Mouse (Mus musculus): ENCODE measurements around the gene Tanc1.

Gene Tanc1

DNA sequence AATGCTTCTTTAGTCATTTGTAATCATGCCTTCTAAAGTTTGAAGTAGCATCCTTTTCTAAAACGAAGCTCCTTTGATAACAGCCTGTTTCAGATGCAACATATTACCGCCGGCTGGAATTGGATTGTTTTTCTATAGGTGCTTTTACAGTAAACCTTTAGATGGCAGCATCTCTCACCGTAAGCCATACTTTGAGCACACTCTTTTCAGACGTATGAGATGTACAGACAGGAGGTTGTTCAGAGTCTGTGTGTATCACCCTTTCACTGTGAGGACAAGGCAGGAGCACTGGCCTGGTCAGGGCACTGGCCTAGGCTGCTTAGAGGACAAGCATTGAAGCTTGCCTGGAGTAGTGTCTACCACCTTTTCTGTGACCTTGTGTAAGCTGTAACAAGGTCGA lies 145.2 kb downstream of the Tanc1 start:
- no peak for DNase-seq (ENCODE audit: low read depth, low spot score)

DNA sequence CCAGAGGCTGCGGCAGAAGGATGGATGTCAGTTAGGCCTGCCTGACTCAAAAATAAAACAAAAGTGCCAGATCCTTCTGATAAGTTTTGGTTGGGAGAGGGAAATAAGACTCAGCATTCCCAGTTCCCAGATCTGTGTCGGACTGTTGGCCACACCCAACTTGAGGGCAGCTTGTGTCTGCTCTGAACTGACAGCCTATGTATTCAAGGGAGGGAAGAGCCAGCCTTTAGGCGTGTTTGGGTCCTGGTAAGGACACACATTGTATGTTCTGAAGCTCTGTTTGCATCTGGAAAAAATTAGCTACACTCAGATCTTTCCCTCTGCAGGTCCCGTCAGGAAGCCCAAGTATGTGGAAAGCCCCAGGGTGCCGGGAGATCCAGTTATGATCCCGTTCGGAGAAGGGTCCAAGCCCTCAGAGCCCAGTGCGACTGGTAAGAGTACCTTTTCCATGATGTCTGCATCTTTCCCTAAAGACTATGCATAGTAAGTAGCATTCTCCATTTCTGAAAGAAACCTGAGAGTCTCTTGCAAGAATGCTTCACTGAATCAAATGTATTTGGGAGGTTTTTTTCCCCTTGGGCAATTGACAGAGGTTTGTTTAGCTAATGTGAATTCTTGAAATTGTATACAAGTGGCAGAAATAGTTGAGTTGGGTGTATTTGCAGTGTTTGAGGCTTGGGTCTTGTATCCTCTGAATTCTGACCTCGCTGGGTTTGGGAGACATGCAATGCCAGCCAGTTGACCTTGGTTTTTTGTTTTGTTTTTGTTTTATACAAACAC lies 146.5 kb downstream of the Tanc1 start:
- no peak for DNase-seq (ENCODE audit: low read depth, low spot score)

DNA sequence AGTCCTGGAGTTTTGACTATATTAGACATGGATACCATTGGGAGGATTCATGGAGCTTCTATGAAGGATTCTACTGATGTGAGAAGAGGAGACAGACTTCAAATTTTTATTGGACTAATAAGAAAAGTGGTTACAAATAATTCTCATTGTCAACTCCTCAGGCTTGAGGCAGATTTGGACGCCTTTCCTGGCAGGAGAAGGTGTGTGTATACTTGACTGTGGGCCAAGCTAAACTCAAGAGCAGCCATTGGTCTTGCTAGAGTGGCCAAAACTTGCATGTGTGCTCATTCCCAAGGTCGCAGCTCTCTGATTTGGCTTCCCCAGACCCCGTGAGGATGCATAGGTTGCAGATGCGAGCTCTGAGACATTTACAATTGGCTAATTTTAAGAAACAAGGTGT lies 148.9 kb downstream of the Tanc1 start:
- DNase-seq (ENCODE audit: low read depth, low spot score): no peak

DNA sequence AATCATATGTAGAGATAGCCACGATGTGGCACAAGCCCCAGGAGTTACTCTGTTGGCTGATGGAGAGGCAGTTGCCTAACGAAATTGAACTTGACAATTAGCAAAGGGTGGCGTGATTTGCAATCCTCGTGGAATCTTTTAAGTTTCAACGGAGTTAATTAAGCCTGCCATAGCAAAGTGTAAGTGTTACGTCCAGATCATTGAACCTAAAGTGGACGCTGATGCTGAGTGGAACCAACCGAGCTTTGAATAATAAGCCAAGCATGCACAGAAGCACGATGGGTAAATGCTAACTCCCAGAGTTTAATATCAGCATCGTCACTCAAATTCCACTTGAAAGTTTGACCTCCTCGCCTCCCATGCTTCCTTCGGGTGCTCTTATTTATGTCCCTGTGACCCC lies 149.3 kb downstream of the Tanc1 start:
- DNase-seq (ENCODE audit: low read depth, low spot score): no peak

DNA sequence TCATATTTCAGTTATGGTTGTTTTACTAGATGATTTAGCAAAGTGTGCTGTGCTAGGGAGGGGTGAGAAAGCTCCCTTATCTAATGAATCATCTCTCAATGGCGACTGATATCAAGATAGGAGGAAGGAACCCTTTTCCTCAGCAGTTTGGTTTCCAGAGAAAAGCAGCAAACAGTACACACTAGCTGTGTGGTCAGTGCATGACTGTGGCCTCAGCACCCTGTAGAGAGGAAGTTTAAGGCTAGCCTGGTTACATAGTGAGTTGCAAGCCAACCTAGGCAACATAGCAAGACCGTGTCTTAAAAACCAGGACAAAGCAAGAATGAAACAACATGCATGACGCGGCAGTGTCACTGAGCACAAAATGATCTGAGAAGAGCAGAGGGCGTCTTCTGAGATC lies 150.4 kb downstream of the Tanc1 start:
- no peak for DNase-seq (ENCODE audit: low read depth, low spot score)

DNA sequence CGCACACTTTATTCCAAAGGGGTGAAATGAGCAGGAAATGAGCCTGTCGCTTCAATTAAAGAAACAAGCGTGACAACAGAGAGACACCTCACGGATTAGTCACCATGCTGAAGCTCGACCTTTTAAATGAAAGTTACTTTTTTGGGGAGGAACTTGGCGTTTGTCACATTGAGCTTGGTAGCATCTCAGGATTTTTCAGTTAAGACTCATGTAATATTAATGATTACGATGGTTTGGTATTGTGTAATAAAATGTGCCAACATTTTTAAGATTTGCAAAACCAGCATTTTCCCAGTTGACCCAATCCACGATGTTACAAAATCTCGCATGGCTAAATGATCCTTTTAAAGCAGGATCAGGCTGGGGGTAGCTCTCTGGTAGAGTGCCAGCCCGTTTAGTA lies 153.8 kb downstream of the Tanc1 start:
- DNase-seq (ENCODE audit: low read depth, low spot score): no peak

DNA sequence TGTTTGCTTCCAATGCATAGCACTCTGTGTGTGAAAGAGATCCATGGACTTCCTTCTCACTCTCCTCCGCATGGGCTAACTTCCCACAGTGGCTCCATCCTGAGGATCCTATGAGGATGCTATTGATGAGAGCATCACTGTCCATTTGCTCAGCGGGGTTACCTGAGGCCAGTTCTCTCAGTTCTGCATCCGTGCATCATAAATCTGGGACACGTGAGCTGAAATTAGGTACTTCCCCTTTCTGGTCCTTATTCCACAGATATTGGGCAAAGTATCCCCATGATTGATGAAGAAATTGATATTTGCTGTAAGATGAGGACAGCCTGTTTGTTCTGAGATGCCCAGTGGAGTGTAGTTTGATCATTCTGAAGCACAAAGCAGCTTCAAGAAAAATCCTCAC lies 156.1 kb downstream of the Tanc1 start:
- DNase-seq (ENCODE audit: low read depth, low spot score): no peak

DNA sequence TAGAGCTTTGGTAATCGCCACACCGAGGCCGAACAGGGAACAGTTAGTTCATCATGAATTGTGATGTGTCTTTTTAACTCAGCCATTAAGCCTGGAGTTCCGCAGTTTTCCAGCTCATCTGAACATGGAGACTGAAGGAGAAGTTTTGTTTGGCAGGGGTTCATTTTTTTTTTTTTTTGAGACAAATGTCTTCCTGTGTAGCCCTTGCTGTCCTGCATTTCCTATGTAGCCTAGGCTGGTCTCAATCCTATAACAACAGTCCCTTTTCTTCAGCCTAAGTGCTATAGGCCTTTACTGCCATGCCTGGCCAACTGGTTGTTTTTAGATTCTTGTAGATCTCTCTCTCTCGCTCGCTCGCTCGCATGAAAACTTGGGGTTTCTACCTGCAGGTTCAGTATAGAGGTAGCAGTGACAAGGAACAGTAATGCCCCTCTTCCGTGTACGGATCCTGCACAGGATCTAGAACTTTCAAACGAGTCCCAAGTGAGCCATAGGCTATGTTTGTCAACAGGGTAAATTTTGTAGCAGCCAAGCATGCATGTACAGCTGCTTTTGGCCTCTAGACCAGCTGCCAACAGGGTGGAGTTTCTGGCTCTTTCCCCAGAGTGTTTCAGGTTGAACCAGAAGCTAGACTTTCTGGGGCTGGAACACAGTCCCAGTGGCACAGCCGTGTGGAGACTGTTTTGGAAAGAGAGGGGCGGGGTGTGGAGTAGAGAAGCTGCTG lies 157.0 kb downstream of the Tanc1 start:
- DNase-seq (ENCODE audit: low read depth, low spot score): no peak

DNA sequence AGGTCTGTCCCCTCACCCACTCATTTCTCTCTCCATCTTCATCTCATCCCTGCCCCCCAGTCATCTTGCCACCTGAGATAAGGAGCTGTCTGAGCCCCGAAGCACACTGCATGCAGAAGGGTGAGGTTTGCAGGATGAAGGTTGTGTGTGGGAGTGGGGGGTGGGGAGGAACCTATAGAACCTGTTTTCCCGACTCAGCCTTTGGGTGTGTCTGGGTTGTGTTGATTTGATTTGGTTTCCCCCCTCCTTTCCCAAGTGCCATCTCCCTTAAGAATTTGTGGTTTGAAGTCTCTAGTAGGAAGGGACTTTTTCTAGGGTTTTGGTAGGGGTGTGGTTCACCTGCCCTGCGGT lies 157.5 kb downstream of the Tanc1 start:
- DNase-seq (ENCODE audit: low read depth, low spot score): no peak

DNA sequence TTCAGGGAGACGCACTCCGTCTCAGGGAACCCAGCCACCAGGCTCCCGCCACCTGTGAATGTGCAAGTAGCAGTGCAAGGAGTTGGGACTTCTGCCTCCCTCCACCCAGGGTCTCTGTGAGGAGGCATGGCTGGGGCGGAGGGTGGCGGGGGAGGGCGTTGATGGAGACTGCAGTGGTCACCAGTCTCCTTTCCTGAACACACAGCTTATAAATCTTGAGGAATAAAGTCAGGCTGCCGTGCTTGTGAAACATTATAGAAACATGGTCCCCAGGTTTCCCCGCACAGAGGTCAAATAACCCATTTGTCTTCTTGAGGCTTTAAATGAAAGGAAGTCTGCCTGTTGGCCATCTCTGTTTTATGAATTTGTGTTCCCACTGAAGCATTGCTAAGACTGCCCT lies 159.9 kb downstream of the Tanc1 start:
- DNase-seq (ENCODE audit: low read depth, low spot score): no peak

DNA sequence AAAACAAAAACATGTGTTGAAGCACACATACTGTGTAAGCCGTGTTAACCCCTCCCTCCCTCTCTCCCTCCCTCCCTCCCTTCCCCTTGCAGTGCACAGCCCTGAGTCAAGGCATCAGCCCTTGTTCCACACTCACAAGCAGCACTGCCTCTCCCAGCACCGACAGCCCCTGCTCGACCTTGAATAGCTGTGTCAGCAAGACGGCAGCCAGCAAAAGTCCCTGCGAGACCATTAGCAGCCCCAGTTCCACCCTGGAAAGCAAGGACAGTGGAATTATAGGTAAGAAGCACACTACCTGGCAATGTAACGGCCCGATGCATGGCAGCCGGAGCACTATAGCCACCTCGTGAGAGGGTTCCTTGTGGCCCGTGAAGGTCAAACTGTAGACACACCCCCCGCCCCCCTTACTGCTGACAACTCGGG lies 160.4 kb downstream of the Tanc1 start:
- no peak for DNase-seq (ENCODE audit: low read depth, low spot score)

DNA sequence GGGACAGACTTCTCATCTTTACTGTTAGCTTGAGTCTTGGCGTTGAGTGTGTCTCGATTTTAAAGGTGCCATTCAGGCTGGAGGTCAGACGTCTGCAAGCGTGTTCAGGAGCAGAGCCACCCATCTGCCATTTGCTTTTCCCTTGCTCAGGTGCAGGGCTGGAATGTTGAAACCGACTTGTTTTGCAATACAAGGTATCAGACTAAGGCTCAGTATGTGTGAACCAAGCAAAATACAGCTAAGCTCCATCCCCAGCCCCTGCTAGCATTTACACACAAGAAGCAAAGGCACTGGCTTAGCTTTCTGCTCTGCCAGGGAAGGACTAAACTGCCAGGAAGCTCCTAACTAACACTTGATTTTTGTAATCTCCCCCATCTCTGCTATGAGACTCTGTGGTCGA lies 162.5 kb downstream of the Tanc1 start:
- no peak for DNase-seq (ENCODE audit: low read depth, low spot score)

DNA sequence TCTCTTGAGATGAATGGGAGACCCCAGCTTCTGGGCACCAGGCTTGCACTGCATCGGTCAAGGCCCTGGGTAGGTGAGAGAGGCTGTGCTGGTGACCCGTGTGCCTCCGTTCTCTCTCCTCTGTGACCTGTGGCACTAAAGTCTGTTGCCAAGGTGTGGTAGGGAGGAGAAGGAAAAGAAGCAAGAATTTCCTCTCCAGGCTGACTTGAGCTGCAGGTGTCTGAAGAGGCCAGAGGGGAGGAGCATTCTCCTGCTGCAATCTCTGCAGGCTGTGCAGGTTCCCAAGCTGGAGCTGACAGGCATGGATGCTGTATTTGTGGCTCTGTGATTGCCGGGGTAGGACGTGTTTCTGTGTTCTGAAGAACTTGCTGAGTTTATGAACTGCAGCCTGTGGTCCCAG lies 163.3 kb downstream of the Tanc1 start:
- no peak for DNase-seq (ENCODE audit: low read depth, low spot score)

DNA sequence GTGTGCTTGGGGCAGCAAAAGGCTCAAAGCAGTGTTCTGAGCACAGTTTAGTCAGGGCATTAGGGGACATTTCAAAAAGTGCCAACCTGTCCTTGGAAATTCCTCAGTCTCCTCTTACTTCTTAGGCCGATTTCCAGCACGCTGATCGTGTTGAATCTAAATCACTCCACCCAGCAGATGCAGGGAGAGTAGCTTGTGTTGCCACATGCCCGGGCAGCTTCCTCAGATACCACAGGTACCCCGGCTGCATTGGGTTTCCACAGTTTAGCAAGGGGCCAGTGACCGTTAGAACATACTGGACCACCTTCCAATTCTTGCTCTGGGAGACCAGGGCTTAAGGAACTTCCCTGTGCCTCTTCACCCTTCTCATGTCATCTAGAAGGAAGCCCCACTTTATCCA lies 164.0 kb downstream of the Tanc1 start:
- DNase-seq (ENCODE audit: low read depth, low spot score): no peak

DNA sequence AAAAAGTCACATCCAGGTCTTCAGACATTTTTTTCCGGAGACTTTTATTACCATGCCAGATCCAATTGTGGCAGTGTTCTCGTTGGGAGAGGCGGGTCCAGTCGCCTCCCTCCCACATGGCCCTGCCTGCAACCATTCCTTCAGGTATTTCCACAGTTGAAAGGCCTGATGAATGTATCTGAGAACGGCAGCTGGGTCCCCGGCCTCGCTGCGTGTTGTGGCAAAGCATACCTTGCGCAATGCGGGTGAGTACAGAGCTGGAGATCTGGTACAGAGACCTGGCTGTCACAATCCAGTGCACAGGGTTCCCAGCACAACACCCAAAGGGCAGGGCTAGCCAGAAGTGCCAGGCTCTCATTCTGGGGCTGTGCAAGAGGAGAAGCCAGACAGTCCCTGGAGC lies 167.5 kb downstream of the Tanc1 start:
- DNase-seq (ENCODE audit: low read depth, low spot score): no peak

DNA sequence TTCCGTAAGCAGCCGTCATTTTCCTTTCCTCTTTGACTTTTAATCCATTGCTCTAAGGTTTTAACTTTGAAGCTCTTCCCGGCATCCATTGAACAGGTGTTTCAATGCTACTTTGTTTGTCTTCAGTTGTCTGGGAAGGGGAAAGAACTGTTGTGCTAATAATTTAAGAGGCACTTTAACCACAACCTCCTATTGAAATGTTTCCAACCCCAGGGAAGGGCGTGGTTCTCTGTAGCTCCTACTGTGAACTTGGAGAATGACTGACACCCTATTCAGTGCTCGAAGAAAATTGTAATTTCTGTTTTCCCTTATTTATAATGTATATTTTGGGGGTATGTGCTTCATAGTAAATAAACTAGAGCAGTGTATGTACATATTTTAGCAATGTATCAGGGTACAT lies 168.4 kb downstream of the Tanc1 start:
- DNase-seq (ENCODE audit: low read depth, low spot score): no peak

DNA sequence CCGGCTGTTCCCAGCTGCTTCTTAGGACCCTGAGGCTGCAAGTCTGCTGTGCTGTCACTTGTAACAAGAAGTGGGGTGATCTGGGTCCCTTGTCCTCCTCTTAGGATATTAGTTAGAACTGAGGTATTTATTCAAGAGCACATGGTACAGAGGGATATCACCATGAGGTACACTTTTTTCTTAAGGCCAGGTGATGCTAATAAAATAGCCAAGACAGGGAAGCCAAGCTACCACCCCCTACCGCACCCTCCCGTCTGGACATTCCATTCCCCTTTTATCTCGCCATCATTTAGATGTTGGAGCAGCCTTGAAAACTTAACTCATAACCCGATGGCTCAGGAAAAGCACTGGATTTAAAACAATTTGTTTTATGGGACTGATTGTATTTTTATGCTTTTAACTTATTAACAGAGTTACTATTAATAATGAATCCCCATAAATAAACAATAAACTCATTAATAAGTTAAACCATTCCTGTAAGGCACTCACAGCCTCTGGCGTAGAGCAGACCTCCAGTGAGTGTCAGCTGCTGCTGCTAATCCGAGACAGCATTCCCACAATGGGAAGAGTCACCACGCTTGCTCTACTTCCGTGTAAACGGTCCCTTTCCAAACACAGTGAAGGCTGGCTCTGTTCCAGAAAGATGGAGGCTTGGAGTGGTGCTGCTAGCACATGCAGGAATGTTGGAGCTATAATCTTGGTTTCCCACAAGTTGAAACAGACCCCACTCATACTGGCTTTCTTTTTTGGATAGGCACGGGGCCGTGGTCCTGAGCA lies 171.4 kb downstream of the Tanc1 start:
- DNase-seq (ENCODE audit: low read depth, low spot score): no peak

DNA sequence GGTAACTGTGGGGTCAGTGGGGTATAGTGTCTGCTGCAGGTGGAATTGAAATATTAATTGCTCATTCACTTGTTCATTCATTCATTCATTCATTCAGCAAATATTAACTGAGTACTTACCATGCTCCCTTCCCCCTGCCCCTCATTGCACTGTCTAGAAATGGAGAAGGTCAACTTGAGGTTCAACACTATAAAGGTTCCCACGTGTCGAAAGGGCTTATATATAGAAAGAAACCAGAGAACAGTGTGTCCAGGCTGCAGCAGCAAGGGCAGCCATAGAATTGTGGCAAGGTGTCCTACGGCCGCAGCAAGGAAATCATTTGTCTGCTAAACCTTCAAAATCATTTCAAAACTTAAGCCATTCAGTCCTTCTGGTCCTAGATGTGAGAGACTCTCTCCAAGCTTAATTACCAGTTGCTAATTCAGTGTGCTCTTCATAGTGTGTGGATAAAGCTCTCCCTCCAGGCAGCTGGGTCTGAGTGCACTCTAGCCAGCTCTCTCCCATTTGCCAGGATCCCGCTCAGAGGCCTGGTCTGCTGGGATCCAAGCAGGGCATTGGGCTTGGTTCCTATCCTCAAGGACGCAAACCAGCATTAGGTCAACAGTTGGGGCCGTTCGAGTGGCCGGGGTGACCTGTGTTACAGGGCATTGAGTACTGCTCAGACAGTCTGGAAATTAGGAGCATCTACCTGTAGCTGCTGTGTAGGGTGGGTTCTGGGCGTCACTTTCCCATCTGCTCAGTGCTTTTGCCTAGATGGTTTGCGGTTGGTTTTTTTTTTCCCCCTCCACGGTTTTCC lies 172.2 kb downstream of the Tanc1 start:
- no peak for DNase-seq (ENCODE audit: low read depth, low spot score)

DNA sequence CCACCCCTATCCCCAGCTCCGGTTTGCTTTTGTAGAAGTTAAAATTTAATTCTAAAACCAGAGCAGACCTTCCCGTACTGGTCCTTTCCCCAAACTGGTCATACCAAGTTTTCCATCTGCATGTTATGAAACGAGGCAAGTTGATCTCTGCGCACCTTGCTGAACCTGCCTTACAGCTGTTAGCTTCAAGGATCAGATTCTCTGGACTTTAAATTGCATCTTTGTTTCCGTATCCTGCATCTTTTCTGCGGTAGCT lies 172.7 kb downstream of the Tanc1 start:
- DNase-seq (ENCODE audit: low read depth, low spot score): no peak

DNA sequence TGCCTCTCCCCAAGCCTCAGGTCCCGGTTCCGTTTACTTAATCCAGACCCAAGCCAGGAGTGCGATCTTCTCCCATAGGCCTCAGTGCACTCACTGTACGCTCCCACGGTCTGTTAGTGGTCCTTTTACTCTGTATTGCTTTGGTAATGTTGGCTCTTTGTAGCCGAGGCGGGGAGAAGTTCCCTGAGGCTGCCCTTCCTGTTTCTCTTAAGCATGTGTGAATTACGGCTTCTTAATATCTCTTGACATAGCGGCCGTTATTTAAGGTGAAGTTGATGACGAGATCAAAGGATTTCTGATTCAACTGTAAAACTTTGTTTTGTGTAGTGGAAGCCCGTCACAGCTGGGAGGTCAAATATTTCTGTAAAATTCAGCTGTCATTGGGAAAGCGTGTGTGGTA lies 173.8 kb downstream of the Tanc1 start:
- no peak for DNase-seq (ENCODE audit: low read depth, low spot score)

DNA sequence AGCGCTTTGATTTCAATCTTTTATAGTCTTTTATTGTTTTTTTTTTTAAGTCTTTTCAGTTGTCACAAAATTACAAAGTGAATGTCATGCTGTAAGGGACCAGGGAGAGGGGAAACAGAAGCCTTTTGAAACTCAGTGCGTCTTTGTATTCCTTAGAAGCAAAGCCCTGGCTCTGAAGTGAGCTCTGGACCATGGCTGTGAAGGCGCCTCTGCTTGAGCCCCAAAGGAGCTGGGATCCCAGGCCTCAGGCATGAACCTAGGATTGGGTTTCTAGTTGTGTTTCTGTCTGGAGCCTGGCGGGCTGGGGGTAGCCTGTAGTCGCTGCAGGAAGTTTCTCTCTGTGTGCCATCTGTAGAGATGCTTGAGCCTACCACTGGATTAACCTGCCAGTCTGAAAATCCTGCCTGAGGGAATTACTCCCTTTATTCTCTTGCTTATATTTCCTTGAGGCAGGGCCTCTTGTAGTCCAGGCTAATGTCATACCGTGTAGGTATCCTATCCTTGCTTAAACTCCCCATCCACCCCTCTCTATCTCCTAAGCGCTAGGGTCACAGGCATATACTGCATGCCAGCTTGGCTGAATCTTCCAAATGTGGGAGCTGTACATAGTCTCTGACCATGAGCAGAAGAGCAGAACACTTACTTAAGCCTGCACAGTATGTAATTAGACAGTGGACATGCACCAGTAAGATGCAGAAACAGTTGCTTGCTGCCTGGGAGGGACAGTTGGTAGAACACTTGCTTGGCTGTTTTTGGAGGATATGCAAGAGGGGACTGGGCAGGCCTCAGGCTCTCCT lies 177.1 kb downstream of the Tanc1 start:
- DNase-seq (ENCODE audit: low read depth, low spot score): no peak

Measured in retina, postnatal 7 days (tissue).